Mouse (Mus musculus): ENCODE data around the gene Rbl2.

The Rbl2 gene

DNA sequence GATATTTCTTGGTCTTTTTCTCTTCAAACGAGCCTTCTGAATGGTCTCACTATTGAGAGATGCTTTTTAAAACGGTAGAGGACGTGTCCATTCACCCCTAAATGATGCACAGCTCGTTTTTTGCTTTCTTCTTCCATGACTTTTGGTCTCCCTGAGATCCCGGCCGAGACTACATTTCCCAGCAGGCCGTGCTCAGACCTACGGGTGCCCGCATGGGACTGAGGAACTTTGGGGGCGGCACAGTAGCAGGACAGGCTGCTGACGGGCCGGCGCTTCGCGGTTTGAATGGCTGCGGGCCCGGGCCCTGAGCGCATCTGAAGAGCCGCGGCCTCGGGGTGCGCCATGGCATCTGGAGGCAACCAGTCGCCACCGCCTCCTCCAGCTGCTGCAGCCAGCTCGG, at the start of gene Rbl2:
Gene Rbl2 (plus strand): TSS at position 224 of the 400 bp plus-strand sequence.
- peak; percentile 97 for DNase-seq

DNA sequence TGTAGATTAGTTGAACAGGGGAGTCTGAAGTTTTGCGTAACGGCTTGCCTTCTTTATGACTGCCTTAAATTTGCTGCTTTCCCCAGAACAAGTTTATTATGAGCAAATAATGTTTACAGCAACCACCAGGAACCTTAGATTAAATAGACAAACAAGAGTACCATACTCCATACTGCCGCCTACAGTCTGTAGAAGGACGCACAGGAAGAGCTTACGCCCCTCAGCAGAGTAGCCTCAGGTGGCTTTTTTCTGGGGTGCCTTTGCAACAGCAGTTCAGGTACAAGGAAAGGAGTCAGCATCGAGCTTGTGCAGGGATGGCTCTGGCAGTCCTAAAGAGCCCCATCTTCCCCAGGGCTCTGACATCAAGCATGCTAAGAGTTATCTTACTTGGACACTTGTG, 35.4 kb upstream of the Rbl2 start:
- no peak for DNase-seq

DNA sequence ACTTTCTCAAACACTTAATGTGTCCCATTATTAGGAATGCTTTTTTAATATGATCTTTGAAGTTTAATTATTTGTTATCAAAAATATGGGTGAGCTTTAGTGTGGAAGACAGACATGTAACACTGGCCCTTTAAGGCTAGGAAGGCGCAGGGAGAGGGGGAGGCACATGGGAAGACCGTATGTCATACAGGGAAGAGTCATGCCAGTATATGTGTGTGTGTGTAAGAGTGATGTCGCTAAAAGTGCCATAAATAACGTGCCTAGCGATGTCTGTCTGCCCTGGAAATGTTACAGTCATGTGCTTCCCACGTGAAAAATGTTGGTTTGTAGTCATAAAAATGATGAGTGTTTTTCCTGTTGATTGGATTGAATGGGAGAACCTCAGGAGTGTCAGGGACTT, 33.0 kb upstream of the Rbl2 start:
- no peak for DNase-seq

DNA sequence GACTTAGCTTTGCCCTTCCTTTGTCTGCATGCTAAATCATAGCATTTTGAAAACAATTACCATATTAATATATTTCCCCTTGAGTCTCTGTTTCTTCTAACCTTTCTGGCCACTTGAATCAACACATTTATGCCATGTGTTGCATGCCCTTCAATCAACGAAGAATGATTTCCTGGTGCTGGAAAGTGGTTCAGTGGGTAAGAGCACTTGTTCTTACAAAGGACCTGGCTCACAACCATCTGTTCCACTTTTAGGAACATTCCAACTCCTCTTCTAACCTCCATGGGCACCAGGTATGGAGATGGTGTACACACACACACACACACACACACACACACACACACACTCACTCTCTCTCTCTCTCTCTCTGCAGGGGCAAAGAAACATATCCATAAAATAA, 31.2 kb upstream of the Rbl2 start:
- no peak for DNase-seq

DNA sequence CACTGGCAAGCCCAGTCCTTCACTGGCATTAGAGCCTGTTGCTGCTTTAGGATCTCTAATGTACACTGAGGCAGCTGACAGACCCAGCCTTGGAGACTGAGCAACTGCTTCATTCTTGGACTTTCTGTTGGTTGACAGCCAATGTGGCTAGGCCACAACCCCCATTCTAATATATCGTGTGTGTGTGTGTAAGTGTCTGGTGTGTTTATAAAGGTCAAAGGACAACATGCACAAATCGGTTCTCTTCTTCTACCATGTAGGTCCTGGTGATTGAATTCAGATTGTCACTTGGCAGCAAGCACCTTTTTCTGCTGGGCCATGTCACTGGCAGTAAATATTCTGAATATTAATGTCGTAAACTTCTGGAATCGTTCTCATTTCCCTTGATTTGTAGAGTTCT, 23.5 kb upstream of the Rbl2 start:
- no peak for DNase-seq

DNA sequence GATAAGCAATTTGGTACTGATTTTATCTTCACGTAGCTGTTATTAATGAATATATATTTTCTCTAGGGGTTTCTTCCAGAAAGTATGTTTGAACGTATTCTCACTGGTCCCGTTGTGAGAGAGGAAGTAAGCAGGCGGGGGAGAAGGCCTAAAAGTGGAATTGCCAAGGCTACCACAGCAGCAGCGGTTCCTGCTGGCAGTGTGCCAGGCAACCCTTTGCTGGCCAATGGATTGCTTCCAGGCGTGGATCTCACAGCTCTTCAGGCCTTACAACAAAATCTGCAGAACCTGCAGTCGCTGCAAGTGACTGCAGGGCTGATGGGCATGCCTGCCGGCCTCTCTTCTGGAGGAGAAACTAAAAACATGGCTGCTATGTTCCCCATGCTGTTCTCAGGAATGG, 18.8 kb upstream of the Rbl2 start:
- peak; percentile 73 to 84 for DNase-seq

DNA sequence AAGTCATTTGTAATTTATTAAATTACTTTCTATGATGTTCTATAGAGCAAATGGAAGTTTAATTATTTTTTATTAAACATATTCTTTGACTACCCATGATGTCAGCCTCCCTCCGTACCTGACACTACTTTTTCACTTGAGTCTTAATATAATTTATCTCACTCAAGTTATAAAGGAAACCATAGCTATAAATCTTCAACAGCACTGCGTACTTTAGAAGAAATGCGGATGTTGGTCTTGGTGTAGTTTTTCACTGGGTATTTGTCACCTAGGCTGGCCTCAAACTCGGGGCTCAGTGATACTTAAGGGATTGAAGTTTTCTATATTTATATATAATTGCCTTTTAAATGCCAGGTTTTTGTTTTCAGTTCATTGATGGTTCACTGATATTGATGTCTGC, 15.4 kb upstream of the Rbl2 start:
- DNase-seq = no peak

DNA sequence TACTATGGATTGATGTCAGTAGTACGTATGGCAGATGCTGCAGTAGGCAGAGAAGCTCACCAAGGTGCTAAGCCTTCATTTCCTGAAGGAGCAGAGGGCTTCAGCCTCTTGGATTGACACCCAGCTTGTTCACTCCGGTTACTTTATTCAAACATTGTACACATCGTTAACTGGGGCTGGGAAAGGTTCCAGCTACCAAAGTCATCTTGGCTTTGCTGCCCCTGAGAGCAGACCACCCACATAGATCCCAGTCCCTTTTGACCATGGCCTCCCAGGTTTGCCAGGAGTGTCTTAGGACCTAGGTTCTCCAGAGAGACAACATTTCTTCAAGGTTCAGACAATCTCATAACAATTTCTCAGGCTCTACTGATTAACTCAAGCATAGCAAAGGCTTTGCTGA, 13.0 kb upstream of the Rbl2 start:
- no peak for DNase-seq

DNA sequence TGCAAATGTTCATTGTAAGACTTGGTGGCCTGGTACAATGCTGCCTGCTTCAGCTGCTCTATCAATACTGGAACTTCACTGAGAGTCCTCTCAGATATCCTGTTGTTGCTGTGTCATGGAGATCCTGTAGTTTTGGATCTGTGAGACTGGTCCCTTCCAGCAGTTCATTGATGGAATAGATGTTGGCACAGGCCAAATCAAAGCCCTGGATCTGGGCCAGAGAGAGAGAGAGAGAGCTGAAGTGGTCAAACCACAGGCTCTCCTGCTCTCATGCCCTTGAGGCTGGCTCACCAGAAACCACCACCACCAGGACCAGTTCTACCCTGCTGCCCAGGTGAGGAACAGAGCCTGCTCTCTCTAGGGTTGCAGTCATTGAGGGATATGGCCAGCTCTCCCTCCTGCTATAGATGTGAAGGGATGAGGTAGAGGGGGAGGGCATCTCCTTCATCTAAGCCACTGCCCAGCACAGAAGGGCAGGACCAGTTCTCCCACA, 10.7 kb upstream of the Rbl2 start:
- DNase-seq = no peak

DNA sequence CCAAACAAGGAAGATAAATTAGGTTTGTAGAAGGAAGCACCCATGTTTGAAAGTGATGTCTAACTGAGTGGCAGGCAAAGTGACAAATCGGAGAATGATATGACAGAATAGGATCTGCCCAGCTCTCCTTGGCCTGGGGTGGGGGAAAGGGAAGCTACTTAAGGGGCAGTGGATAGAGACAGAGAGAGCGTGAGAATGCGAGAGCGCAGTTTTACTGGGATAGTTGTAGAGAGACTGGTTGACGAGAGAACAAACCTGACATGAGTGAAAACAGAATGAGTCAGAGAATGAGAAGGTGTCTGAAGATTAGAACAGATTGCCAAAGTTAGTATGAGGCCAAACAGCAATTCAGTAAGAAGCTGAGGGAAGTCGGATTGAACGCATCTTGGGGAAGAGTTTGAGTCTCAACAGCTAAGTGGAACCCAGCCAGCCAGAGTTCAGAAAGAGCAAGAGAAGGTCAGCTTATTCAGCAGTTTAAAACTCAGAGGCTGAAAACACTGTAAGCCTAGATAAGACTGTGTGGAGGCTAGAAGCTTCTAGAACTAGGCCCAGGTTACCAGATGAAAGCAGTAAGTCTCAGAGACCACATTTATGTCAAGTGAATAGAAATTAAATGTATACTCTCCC, 9.9 kb upstream of the Rbl2 start:
- no peak for DNase-seq

DNA sequence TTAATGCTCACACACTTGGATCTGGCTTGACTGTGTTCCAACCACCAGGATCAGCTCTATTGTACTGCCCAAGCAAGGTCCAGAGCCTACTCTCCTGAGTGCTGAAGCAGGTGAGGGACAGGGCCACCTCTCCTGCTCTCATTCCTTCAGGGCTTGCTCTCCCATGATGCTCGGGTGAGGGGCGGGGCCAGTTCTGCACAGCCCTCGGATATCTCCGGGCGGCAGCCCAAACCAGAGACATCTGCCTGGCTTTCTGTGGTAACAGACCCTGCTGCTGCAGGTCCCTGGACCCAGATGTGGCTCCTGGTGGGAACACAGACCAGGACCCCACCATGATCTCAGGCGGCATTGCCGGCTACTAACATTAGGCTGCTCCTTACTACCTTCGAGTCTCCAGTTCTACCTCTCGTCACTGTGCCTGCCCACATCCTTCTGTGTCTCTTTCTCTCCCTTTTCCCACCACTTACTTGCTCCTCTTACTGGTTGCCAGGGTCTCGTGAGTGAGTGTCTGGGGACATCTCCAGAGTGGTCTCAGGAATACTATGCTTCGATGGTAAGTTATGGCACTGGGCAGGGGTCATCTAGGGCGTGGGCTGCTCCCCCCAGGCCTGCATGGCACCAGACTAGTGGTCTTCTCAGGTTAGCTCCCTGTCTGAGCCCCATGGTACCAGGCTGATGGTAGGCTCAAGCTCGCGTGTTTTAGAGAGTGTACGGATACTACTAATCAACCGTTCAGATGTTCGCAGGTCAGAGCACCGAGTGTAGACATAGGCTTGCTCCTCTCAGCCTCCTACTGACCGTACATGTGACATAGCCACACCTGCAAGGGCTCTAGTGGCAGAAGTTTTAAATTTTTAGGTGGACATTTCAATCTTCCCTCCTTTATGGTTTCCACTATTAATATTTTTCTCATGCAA, 9.0 kb upstream of the Rbl2 start:
- peak in 1 of 2 experiments; percentile 20 for DNase-seq

DNA sequence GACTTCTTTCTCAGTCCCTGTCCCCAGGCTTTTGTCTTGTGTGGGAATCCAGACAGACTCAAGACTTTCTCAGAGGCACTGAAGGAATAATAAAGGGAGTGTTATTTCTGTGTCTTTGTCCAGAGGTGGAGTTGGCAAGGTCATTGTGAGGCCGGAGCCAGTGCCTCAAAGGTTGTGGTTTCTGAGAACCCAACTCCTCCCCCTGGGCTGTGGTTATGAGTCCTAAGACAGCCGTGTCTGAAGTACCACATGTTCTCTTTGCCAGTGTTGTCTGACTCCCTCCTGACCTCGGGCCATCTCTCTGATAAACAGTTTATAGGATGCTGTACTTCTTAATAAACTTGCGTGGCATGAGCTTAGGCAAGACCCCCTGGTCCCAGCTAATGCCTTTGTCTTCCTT, 4.7 kb upstream of the Rbl2 start:
- no peak for DNase-seq

DNA sequence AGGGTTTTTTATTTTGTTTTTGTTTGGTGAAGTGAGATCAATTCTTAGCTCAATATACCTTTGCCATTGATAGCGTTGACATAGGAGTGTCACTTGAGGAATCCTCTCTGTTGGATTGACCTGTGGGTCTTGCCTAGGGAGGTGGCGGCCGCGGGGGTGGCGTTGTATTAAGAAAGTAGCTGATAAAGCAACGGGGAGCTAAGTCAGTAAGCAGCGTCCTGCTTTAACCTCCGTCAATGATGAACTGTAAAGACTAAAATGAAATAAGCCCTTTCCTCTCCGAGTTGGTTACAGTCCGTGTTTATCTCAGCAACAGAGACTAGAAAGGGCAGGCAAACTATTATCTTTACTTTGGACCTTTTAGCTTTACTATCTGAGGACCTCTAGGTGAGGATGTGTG, 450 bp upstream of the Rbl2 start:
- DNase-seq = peak; percentile 45 to 50

DNA sequence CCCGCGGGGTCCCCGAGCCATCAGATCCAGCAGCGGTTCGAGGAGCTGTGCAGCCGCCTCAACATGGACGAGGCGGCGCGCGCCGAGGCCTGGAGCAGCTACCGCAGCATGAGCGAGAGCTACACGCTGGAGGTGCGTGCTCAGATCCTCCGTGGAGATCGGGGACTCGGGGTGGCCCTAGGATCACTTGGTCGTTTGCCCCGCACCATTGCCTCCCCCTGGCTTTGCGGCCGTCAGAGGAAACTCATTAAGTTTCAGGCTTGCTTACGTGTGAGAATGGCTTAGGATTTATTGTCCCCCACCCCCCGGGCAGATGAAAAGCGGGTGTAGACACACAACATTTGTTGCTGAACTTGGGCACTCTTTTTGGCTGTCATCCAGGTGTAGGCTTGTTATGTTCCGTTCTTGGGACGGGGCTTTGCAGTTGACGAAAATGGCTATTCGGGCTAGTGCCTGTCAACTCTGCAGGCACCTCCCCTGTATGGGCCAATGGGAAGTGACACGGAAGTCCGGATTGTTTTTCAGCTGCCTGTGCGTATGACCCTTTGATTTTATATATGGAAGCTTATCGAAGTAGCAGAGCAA, 510 bp downstream of the Rbl2 start:
- DNase-seq = peak in 1 of 2 experiments; percentile 65

DNA sequence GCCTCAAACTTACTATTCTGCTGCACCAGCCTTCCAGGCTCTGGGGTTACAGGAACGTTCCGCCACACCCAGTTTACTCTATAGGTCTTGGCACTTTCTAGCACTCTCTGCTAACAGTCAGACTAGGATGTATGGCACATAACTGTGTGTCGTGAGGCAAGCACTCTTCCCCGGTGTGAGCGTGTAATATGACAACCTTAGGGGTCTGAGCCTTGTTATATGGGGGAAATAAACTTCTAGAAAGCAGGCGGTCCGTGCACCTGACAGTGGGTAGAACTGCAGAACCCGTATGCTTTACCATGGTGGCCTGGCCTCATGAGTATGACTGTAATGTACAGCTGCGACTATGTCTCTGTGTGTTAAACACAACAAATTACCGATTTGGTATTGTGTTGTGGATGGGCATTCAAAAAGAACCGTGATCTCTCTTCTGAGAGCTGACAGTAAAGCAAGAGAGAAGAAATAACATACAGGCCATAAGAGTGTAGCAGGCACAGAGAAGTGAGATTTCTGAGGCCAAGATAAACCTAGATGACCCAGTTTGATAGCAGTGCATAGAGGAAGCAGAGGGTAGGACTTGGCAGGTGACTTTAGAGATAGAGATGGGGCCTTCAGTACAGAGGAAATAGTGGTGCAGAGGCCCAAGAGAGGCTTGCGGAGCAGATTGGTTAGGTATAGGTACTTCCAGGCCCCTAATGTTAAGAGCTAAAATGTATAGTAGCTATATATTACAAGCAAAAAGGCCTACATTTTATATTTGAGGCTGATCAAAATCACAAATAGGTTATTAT, 7.4 kb downstream of the Rbl2 start:
- DNase-seq = no peak

DNA sequence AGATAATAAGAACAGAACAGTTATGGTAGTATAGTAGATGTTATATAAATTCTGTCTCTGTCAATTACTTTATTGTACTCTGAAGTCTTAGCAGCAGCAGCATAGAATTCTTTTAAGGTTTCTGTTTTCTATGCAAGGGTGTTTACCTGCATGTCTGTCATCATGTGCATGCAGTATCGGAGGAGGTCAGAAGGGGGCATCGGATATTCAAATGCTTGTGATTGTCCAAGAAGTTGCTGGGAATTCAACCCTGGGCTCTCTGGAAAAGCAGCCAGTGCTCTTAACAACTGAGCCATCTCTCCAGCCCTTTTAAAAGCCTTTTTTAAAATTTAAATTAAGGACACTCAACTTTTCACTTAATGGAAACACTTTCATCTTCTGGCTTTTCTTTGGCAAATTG, 9.8 kb downstream of the Rbl2 start:
- DNase-seq = no peak

DNA sequence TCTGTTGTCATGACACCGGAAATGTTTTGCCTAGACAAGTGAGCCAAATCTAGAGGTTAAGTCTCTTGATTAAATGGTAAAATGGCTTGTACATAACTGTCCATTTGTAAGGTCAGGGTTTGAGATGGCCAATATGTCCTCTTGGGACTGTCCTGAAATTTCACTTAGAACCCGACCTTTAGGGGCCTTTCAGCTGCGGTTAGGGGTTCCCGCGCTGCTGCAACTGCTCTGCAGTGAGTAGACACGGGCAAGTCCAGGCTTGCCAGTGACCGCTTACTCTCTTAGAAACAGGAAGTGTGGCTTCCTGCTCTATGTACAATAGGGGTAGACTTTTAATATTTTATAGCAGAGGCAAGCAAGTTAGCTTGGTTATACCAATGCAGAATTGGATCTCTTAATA, 12.1 kb downstream of the Rbl2 start:
- no peak for DNase-seq

DNA sequence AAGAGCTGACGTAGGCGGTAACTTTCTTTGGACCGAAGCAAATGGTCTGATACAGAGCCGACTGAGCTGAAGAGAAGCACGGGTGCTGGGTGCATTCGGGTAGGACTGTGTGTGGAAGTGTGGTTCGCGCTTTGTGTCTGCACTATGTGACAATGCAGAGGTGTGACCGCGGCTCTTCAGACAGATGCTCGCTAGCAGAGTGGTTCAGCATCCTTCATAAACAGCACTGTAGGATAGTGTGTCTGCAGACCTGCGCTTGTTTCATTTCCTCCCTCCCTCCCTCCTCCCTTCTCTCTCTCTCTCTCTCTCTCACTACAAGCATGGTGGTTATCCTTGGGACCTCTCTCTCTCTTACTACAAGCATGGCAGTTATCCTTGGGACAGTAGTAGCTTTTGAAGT, 12.6 kb downstream of the Rbl2 start:
- no peak for DNase-seq

DNA sequence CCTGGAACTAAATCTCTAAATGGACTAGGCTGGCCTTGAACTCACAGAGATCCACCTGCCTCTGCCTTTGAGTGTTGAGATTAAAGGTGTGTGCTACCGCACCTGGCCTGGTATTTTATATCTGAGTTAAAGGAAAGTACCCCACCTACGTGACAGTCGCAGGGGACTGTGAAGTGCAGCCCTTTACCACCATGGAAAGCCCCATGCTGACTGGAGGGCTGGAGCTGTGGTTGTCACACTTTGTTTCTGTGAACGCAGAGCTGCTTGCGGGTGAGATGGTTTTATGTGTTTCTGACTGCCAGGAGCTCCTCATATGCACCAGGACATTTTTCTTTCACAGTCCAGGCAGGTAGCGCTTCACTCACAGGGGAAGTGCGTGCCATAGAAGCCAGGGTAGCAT, 18.6 kb downstream of the Rbl2 start:
- no peak for DNase-seq

DNA sequence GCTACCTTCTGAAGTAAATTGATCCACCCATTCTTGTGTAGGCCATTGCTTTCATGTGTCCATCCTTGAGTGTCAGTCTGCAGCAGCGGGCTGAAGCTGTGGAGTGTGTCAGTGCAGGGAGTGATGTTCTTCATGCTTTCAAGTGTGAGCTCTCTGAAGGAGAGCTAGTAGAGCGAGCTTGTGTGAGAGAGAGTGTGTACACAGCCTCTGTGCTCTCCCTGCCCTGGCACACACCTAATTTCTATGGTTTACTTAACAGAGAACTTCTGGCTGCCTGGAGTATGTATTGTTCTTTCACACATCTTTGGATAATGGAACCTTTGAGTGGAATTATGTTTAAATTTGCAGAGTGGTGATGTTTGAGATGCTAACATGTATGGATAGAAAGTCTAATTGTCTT, 19.7 kb downstream of the Rbl2 start:
- DNase-seq = no peak

DNA sequence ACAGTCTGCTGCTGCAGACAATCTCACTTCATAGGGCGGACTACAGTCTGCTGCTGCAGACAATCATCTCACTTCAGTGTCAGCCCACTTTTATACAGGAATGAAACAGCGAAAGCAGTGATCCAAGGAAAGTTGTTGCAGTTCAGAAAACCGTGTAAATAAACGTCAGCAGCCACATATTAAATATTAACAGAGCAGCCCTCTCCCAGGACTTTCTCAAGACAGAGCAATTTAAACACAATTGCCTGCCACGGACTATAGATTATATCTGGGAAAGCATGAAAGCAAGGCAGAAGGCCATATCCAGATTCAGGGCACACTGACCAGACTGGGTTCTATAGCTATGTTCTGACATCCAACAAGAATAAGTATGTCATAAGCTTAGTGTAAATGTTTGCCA, 24.3 kb downstream of the Rbl2 start:
- DNase-seq = no peak

DNA sequence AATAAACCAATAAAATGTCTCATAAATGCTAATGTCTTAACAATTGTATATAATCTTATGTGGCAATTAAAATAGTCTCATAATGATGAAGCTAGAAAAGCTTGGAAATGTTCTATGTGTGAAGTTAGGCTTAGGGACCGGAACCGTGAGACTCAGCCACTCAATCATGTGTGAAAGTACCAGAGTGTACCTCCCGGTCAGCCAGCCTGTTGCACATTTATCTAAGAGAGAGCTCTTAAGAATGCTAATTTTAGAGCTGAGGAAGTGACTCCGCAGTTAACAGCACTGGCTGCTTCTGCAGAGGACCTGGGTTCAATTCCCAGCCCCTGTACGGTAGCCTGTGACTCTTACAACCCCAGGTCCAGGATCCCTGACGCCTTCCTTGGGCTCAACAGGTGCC, 28.2 kb downstream of the Rbl2 start:
- DNase-seq = no peak

DNA sequence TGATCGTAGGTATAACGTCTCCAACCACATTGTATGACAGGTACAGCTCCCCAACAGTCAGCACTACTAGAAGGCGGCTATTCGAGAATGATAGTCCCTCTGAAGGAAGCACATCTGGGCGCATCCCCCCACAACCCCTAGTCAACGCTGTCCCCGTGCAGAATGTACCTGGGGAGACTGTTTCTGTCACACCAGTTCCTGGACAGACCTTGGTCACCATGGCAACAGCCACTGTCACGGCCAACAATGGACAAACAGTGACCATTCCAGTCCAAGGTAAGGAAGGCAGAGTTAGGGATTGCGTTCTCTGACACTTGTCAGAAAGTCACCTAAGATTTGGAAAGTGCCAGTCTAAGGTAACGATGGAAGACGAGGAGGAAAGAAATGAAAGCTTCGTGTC, 36.4 kb downstream of the Rbl2 start:
- DNase-seq = no peak
